Mouse (Mus musculus): ENCODE data around the gene Srebf2. TPM values are rescaled to one million over a fixed set of nuclear protein-coding genes. Genes with fewer than 3 reads are reported as not detected.

The Srebf2 gene
- polyA plus RNA-seq, 1 experiment: 104 TPM

GRCm38 (mm10) chr15:82158243-82159035, 11.5 kb downstream of the Srebf2 start:
- Histone ChIP-seq H3K4me3 (replicated peaks; ENCODE audit: insufficient read depth, low read depth, low read length) (no peak overlapping the region), H3K27me3 (ENCODE audit: control insufficient read depth, insufficient read depth, low read length) (no peaks in the 10 kb centered on the region), H3K4me1 (ENCODE audit: control insufficient read depth, insufficient read depth, low read length) (peaks cover 21% of the 10 kb centered on the region), H3K27ac (ENCODE audit: insufficient read depth, low read length) (no peak overlapping the region)
- no peak for TF ChIP-seq CTCF (IDR thresholded peaks at IDR 0.05; ENCODE audit: borderline replicate concordance, insufficient read depth, low read depth, low read length)
- no peak for TF ChIP-seq POLR2A (IDR thresholded peaks at IDR 0.05; ENCODE audit: borderline replicate concordance, insufficient read depth, low read length)
- no peak for DNase-seq
- 71% methylated on average over 17 of the region's 17 CpGs for WGBS

- 82% methylated on average over 9 of the region's 9 CpGs for WGBS
- Histone ChIP-seq H3K27ac (ENCODE audit: insufficient read depth, low read length) (no peak overlapping the region), H3K4me1 (ENCODE audit: control insufficient read depth, insufficient read depth, low read length) (peaks cover 21% of the 10 kb centered on the region), H3K27me3 (ENCODE audit: control insufficient read depth, insufficient read depth, low read length) (no peaks in the 10 kb centered on the region), H3K4me3 (replicated peaks; ENCODE audit: insufficient read depth, low read depth, low read length) (no peak overlapping the region)
- TF ChIP-seq POLR2A (IDR thresholded peaks at IDR 0.05; ENCODE audit: borderline replicate concordance, insufficient read depth, low read length) (no peak), CTCF (IDR thresholded peaks at IDR 0.05; ENCODE audit: borderline replicate concordance, insufficient read depth, low read depth, low read length) (no peak)
- no peak for DNase-seq
These were observed 12.5 kb downstream of the Srebf2 start for GRCm38 (mm10) chr15:82159471-82159870.

- H3K4me1 ChIP-seq (ENCODE audit: control insufficient read depth, insufficient read depth, low read length): peaks cover 21% of the 10 kb centered on the region
- TF ChIP-seq POLR2A (IDR thresholded peaks at IDR 0.05; ENCODE audit: borderline replicate concordance, insufficient read depth, low read length) (no peak), CTCF (IDR thresholded peaks at IDR 0.05; ENCODE audit: borderline replicate concordance, insufficient read depth, low read depth, low read length) (no peak)
- no peaks in the 10 kb centered on the region for H3K27me3 ChIP-seq (ENCODE audit: control insufficient read depth, insufficient read depth, low read length)
- H3K4me3 ChIP-seq (replicated peaks; ENCODE audit: insufficient read depth, low read depth, low read length): no peak overlapping the region
- DNase-seq: no peak
- no peak overlapping the region for H3K27ac ChIP-seq (ENCODE audit: insufficient read depth, low read length)
- 68% methylated on average over 11 of the region's 11 CpGs for WGBS
These were observed 14.0 kb downstream of the Srebf2 start for GRCm38 (mm10) chr15:82160731-82161640.

GRCm38 (mm10) chr15:82161965-82162600, 15.1 kb downstream of the Srebf2 start:
- H3K27me3 ChIP-seq (ENCODE audit: control insufficient read depth, insufficient read depth, low read length): no peaks in the 10 kb centered on the region
- TF ChIP-seq CTCF (IDR thresholded peaks at IDR 0.05; ENCODE audit: borderline replicate concordance, insufficient read depth, low read depth, low read length): no peak
- no peak for TF ChIP-seq POLR2A (IDR thresholded peaks at IDR 0.05; ENCODE audit: borderline replicate concordance, insufficient read depth, low read length)
- H3K4me3 ChIP-seq (replicated peaks; ENCODE audit: insufficient read depth, low read depth, low read length): no peak overlapping the region
- H3K4me1 ChIP-seq (ENCODE audit: control insufficient read depth, insufficient read depth, low read length): peaks cover 26% of the 10 kb centered on the region
- 85% methylated on average over 12 of the region's 12 CpGs for WGBS
- no peak overlapping the region for H3K27ac ChIP-seq (ENCODE audit: insufficient read depth, low read length)
- DNase-seq: no peak

- peaks cover 35% of the 10 kb centered on the region for H3K4me1 ChIP-seq (ENCODE audit: control insufficient read depth, insufficient read depth, low read length)
- H3K27me3 ChIP-seq (ENCODE audit: control insufficient read depth, insufficient read depth, low read length): no peaks in the 10 kb centered on the region
- DNase-seq: no peak
- no peak for TF ChIP-seq POLR2A (IDR thresholded peaks at IDR 0.05; ENCODE audit: borderline replicate concordance, insufficient read depth, low read length)
- no peak for TF ChIP-seq CTCF (IDR thresholded peaks at IDR 0.05; ENCODE audit: borderline replicate concordance, insufficient read depth, low read depth, low read length)
- no peak overlapping the region for H3K27ac ChIP-seq (ENCODE audit: insufficient read depth, low read length)
- WGBS: 84% methylated on average over 10 of the region's 10 CpGs
- no peak overlapping the region for H3K4me3 ChIP-seq (replicated peaks; ENCODE audit: insufficient read depth, low read depth, low read length)
These were observed 16.5 kb downstream of the Srebf2 start for GRCm38 (mm10) chr15:82163356-82164060.

- H3K4me3 ChIP-seq (replicated peaks; ENCODE audit: insufficient read depth, low read depth, low read length): no peak overlapping the region
- no peaks in the 10 kb centered on the region for H3K27me3 ChIP-seq (ENCODE audit: control insufficient read depth, insufficient read depth, low read length)
- peaks cover 34% of the 10 kb centered on the region for H3K4me1 ChIP-seq (ENCODE audit: control insufficient read depth, insufficient read depth, low read length)
- DNase-seq: no peak
- no peak for TF ChIP-seq POLR2A (IDR thresholded peaks at IDR 0.05; ENCODE audit: borderline replicate concordance, insufficient read depth, low read length)
- TF ChIP-seq CTCF (IDR thresholded peaks at IDR 0.05; ENCODE audit: borderline replicate concordance, insufficient read depth, low read depth, low read length): peak; percentile 9; the same call in 1 of the 2 replicates
- 67% methylated on average over 4 of the region's 4 CpGs for WGBS
- no peak overlapping the region for H3K27ac ChIP-seq (ENCODE audit: insufficient read depth, low read length)
These were observed 17.0 kb downstream of the Srebf2 start for GRCm38 (mm10) chr15:82164061-82164399.

- 78% methylated on average over 7 of the region's 7 CpGs for WGBS
- Histone ChIP-seq H3K4me1 (ENCODE audit: control insufficient read depth, insufficient read depth, low read length) (peaks cover 33% of the 10 kb centered on the region), H3K4me3 (replicated peaks; ENCODE audit: insufficient read depth, low read depth, low read length) (no peak overlapping the region), H3K27ac (ENCODE audit: insufficient read depth, low read length) (no peak overlapping the region), H3K27me3 (ENCODE audit: control insufficient read depth, insufficient read depth, low read length) (no peaks in the 10 kb centered on the region)
- TF ChIP-seq POLR2A (IDR thresholded peaks at IDR 0.05; ENCODE audit: borderline replicate concordance, insufficient read depth, low read length) (no peak), CTCF (IDR thresholded peaks at IDR 0.05; ENCODE audit: borderline replicate concordance, insufficient read depth, low read depth, low read length) (no peak)
- no peak for DNase-seq
These were observed 17.5 kb downstream of the Srebf2 start for GRCm38 (mm10) chr15:82164496-82164895.
